Mouse (Mus musculus): ENCODE measurements around the gene D730048I06Rik.
"Not testable (repeated sequence)": the region's sequence is repeated elsewhere in the genome, so short reads cannot be mapped to it uniquely, and the experiment has no call there.

D730048I06Rik gene

DNA sequence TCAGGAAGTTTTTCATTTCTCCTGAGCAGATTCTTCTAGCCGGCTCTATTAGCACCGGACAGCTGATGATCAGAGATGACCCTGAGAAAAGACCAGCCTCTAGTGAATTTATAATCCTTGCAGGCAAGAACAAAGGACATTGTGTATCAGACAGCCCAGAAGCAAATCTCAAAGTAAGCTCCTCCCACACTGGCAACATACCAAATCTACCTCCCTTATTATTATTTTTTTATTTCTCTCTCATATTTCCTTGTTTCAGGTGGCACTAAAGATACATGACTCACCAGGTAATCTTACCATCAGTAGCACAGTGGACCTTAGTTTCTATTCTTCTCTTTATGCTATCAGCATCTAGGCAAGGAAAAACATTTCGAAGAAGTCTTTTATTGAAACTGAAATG lies at the start of gene D730048I06Rik, which contains the start of gene Gm27235:
TSS of gene D730048I06Rik (minus strand) at position 112 of the 400 bp plus-strand sequence.
TSS of gene Gm27235 (minus strand) at position 101 of the 400 bp plus-strand sequence.
- Histone ChIP-seq H3K27me3 (ENCODE audit: control insufficient read depth, insufficient read depth, low read length, poor library complexity, severe bottlenecking) (no peaks in the 10 kb centered on the region), H3K36me3 (ENCODE audit: control insufficient read depth, insufficient read depth, low read length, poor library complexity, severe bottlenecking) (no peaks in the 10 kb centered on the region)
- DNase-seq (ENCODE audit: low read depth, low spot score): no peak

DNA sequence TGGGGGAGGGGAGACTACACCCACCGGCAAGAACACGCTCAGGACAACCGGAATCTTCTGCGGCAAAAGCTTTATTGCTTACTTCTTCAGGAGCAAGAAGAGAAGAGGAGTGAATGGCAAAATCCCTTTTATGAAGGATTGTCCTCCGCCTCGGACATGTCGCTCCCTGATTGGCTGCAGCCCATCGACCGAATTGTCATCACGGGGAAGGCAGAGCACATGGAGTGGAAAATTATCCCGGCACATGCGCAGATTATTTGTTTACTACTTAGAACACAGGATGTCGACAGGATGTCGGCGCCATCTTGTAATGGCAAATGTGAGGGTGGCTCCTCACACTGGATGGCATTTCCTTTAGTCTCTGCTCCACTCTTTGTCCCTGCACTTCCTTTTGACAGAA lies 28.0 kb upstream of the D730048I06Rik start:
- not testable (repeated sequence) for H3K27me3 ChIP-seq (ENCODE audit: control insufficient read depth, insufficient read depth, low read length, poor library complexity, severe bottlenecking); H3K36me3 ChIP-seq (ENCODE audit: control insufficient read depth, insufficient read depth, low read length, poor library complexity, severe bottlenecking); DNase-seq (ENCODE audit: low read depth, low spot score)

DNA sequence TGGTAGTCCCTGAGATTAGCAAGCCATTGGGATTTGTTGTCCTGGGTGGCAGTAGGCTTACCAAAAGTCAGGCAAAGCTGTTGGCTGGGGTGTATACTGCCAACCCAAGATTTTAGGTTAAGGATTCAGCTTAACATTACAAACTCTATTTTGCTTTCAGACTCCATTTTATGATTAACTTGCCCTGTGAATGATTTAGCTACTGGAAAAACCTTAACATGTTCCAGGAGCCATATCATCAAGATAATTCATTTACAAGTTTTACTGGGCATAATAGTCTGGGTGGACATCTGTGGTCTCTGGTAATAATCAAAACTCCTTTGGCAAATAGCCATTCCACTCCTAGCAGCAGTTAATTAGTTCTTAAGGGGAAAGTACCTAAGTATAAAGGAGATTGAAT lies 8.2 kb upstream of the D730048I06Rik start:
- DNase-seq (ENCODE audit: low read depth, low spot score): no peak
- H3K27me3 ChIP-seq (ENCODE audit: control insufficient read depth, insufficient read depth, low read length, poor library complexity, severe bottlenecking): no peaks in the 10 kb centered on the region

DNA sequence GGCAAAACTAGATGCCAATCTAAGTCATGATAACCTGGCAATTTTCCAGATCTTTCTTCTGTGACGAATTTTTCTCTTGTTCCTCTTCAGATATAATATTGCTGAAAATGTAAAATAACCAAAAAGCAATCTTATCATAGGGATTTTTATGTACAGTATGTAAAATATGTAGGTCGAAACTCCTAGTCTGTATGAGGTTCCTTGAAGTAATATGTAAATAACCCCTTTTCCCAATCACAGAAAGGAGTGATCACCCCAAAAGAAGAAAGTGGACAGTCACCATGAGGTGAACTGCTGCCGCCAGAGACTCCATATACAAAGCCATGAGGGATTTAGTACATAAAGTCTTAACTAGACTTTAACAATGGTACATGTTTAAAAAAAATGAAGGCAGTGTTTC lies 11.9 kb downstream of the D730048I06Rik start, which contains the start of gene Gm17727:
TSS of gene Gm17727 (minus strand) at position 101 of the 400 bp plus-strand sequence.
- Histone ChIP-seq H3K36me3 (ENCODE audit: control insufficient read depth, insufficient read depth, low read length, poor library complexity, severe bottlenecking) (no peaks in the 10 kb centered on the region), H3K27me3 (ENCODE audit: control insufficient read depth, insufficient read depth, low read length, poor library complexity, severe bottlenecking) (no peaks in the 10 kb centered on the region)
- DNase-seq (ENCODE audit: low read depth, low spot score): no peak

More for the DNA sequence above, 8.2 kb upstream of the D730048I06Rik start:
- H3K36me3 ChIP-seq (ENCODE audit: control insufficient read depth, insufficient read depth, low read length, poor library complexity, severe bottlenecking): no peaks in the 10 kb centered on the region

DNA sequence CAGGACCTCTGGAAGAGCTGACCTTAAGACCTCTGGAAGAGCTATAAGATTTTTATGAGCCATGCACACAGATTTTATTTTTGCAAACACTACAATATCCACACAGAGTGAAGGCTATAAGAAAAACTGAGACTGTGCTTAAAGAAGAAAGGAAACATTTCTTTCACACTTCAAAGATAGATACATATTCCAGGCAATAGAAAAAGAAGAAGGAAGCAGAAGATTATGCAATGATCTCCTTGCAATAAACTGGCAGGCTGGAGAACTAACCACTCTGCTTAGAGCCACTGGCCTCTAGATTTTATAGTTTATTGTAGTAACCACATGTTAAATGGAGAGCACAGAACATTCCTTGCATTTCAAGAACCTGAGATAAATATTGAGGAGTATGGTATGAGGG lies 33.1 kb downstream of the D730048I06Rik start:
- DNase-seq (ENCODE audit: low read depth, low spot score): no peak
- no peaks in the 10 kb centered on the region for H3K27me3 ChIP-seq (ENCODE audit: control insufficient read depth, insufficient read depth, low read length, poor library complexity, severe bottlenecking)
- no peaks in the 10 kb centered on the region for H3K36me3 ChIP-seq (ENCODE audit: control insufficient read depth, insufficient read depth, low read length, poor library complexity, severe bottlenecking)

DNA sequence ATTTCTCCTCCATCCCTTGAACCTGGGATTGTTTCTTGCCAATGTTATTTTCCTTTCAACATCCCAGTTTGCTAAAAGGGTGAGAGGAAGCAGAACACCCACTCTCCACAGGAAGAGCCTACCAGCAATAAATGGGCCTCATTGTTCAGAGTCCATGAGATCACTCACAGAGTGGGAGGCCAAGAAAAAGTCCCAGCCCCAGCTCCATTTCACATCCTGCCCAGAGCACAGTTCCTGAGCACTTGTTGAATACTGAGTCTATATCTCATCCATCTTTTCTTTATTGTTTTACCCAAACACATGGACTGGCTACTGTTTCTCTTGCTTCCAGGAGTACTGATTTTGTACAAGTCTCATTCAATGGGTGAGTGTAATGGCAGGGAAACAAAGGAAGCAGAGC lies 49.2 kb downstream of the D730048I06Rik start, which contains the start of gene Gm17677:
TSS of gene Gm17677 (plus strand) at position 301 of the 400 bp plus-strand sequence.
- DNase-seq (ENCODE audit: low read depth, low spot score): no peak
- Histone ChIP-seq H3K27me3 (ENCODE audit: control insufficient read depth, insufficient read depth, low read length, poor library complexity, severe bottlenecking) (no peaks in the 10 kb centered on the region), H3K36me3 (ENCODE audit: control insufficient read depth, insufficient read depth, low read length, poor library complexity, severe bottlenecking) (no peaks in the 10 kb centered on the region)
